Mouse (Mus musculus) brain, embryonic 14.5 days (tissue): ENCODE results near the gene Pde4d. TPM values are rescaled to one million over a fixed set of nuclear protein-coding genes. Genes with fewer than 3 reads are reported as not detected.

Experiments
- DNase-seq: peaks from one replicate; pipeline ENCODE4 v3.0.0-alpha.2; 2011; ENCODE audit warnings: low read depth
- CTCF ChIP-seq: fragments of 200-500 bp; IDR thresholded peaks from 2 replicates; pipeline ENCODE4 v1.5.1; 2012; ENCODE audit warnings: inconsistent platforms, mild to moderate bottlenecking, moderate library complexity, borderline replicate concordance; ENCODE audit not compliant: insufficient read depth, insufficient read length; ENCODE audit errors: extremely low read depth
- POLR2A ChIP-seq: fragments of 200-500 bp; IDR thresholded peaks from 2 replicates; pipeline ENCODE4 v1.6.1; 2012; ENCODE audit warnings: mild to moderate bottlenecking, inconsistent platforms, borderline replicate concordance; ENCODE audit not compliant: poor library complexity, insufficient read depth, insufficient read length, severe bottlenecking; ENCODE audit errors: extremely low read depth
- polyA plus RNA-seq: library from polyadenylated mRNA; depleted of rRNA; stranded (reverse); fragments of >200 nt; gene quantifications from 2 replicates; pipeline ENCODE4 v1.2.3, GENCODE M21; 2012

Pde4d gene
- polyA plus RNA-seq, 1 experiment: 34.9 TPM

DNA sequence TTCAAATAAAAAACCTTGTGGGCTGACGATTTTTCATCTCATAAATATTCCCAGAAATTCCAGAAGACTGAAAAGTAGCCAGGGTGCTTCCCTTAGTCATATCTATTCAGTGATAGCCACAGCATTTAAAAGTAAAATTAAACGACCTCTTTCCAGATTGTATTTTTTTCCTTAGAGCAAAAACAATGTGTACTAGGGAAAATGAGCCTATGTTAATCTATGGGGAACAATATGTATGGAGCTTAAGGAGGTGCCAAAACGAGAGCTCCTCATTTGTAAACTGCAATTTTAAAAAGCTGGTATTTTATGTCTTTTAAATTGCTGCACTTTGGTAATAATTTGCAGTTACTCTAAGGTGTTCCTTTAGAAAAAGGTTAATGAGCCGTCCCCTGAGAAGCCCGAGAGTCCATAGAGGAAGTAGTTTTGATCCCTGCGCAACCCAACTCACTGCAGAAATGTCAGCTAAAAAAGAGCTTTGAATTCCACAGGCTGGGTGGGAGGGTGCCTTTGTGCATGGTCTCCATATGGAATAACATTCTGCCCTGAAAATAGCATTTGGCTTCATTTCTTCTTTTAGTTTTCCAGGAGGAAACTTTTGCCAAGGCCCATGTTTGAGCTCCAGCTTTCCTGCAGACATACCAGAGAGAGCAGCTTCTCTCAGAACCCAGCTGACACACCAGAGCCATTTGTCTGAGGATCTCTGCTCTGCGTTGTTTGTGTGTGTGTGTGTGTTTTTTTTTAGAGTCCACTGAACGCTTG lies 1222.0 kb downstream of the Pde4d start:
- TF ChIP-seq POLR2A (no peak), CTCF (no peak)
- DNase-seq: peak; percentile 55

DNA sequence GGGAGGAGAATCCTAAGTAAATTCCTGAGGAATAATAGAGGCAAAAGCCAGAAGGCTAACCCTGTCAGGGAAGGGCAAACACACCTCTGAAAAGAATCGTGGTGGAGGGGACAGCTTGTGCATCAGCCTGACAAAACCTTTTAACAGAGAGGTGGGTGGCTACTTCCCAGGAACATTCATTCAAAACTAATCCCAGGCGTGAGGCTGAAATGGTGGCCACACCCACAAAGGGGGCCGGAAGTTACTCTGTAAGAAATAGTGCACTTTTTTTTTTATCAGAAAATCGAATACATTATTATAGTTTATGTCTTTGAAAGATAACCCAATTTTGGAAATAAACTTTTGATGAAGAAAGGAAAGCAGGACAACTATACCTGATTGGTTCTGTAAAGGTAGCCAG lies 1227.3 kb downstream of the Pde4d start:
- no peak for TF ChIP-seq POLR2A
- TF ChIP-seq CTCF: no peak
- no peak for DNase-seq

DNA sequence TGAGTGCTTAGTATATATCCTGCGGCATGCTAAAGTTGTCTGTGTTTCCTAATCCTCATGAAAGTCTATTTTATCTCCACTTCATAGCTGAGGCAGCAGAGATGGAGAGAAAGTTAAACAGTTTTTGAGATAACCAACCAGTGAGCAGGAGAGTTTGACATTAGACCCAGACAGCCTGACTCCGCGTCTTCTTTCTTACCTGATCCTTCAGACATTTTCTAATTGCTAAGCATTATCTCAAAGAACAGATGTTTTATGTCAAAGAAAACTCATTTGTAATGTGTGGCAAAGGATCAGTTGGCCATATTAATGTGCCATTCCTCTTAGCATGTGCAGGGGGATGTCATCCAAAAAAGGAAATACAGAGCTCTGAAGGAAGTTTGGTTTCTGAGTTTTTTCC lies 1227.9 kb downstream of the Pde4d start:
- TF ChIP-seq POLR2A (no peak), CTCF (no peak)
- no peak for DNase-seq

DNA sequence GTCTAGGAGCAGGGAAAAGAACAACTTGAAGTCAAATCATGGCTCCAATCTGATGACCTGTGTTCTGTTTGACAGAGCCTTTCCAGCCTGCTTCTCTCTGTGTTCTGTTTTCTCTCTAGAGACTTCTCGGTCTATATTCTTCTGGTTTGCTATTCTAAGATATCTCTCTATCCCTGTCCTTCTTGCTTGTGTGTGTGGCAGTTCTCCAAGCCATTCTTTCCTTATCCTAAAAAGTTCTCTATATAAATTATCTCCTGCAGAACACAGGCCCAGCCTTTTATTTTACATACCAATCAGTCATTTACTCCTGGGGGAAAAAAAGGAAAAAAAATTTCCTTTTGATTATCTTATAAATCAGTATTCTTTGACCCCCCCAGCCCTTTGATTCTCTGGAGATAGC lies 1229.2 kb downstream of the Pde4d start:
- DNase-seq: no peak
- no peak for TF ChIP-seq CTCF

DNA sequence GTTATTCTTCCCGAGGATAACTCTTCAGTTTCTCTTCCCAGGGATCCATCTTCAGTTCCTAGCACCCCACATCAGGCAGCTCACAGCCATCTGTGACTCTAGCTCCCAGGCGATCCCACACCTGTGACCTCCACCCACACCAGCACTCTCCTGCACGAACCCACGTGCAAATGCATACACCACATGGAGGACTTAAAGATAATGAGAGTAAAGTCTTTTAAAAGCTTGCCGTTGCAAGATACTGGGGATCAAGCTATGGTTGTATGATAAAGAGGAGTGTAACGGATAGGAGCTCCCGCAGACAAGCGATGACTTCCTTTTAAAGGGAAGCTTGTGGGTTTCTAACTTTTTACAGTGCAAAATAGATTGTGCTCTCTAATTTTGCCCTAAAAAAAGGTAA lies 1230.5 kb downstream of the Pde4d start:
- TF ChIP-seq CTCF (no peak), POLR2A (no peak)
- no peak for DNase-seq

GRCm38 (mm10) chr13:109681699-109682293 lies 1232.0 kb downstream of the Pde4d start:
- no peak for DNase-seq
- TF ChIP-seq CTCF (no peak), POLR2A (no peak)

DNA sequence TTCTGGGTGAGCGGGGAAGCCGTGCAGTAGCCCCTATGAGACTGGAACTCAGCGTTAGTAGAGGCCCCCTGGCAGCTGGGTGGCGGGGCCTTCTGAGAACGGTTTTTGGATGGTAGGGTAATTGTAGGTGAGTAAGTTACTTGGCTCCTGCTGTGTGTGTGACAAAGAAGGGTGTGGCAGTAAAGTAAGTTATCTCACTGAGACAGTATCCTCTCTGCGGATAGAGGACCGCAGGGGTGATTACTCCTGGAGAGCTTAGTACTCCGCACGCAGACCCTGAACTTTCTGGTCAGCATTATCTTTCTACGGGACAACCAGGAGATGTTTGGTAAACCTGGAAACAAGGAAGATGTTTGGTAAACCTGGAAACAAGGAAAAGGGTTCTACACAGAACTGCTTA lies 1233.3 kb downstream of the Pde4d start:
- TF ChIP-seq POLR2A (no peak), CTCF (no peak)
- DNase-seq: no peak

DNA sequence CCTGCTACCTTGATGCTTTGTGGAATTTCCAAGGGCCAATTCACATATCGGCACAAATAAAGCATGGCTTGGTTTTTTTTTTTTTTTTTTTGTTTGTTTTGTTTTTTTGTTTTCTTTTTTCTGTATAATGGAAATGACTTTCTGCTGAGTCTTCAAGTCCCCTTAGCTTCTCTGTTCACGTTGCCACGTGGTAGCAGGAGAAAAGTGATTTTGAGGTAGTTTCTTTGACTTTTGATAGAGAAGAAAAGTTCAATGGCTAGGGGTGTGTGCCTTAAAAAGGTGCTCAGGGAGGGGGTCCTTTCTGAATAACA lies 1235.2 kb downstream of the Pde4d start:
- TF ChIP-seq CTCF (no peak), POLR2A (no peak)
- no peak for DNase-seq

- DNase-seq: peak; percentile 75
- TF ChIP-seq POLR2A (no peak), CTCF (no peak)
Observed at GRCm38 (mm10) chr13:109685296-109686115, 1235.8 kb downstream of the Pde4d start.

DNA sequence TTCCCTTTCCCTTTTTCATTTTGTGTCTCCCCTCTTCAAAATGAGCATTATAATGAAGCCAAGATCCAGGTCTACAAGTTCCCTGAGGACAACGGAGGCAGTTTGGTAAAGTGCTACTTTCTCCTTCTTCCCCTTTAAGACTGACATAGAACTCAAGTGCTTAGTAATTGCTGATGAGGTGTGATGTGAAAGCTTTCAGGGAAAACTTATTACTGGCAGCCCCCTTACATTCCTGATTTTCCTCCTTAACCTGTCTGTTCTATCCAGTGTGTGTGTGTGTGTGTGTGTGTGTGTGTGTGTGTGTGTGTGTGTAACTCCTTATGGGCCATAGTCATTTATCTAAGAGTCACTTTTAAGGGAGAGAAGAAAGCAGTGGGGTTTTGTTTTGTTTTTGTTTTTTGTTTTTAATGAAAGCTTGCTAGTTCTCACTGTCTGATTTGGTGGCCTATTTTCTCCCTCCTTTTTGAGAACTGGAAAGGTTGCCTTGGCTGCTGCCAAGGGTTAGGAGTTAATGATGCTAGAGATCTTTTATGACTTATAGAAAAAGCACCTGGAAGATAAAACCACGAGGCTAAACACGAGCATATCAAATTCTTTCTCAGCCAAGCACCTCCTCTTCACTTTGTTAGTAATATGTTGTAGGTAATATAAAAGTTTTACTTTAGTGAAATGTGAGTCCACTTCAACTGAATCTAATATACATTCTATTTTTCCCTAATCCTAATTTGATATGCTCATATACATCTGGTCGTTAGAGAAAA lies 1236.5 kb downstream of the Pde4d start:
- TF ChIP-seq POLR2A (no peak), CTCF (no peak)
- no peak for DNase-seq

- DNase-seq: no peak
- TF ChIP-seq CTCF: no peak
- TF ChIP-seq POLR2A: no peak
Observed at GRCm38 (mm10) chr13:109686906-109687305, 1237.2 kb downstream of the Pde4d start.
